Mouse (Mus musculus) E14TG2a.4 (cell line): Measurements from ENCODE around the gene Dok4.

Source experiments
- CTCF ChIP-seq: conservative IDR thresholded peaks from 2 replicates; pipeline ENCODE4 v1.5.1; 2014; ENCODE audit warnings: low read length
- NANOG ChIP-seq: IDR thresholded peaks from 2 replicates; pipeline ENCODE4 v1.6.1; 2014; ENCODE audit warnings: borderline replicate concordance, low read length, mixed read lengths
- POU5F1 ChIP-seq: IDR thresholded peaks from 2 replicates; pipeline ENCODE4 v1.6.1; 2014; ENCODE audit warnings: low read length, borderline replicate concordance

DNA sequence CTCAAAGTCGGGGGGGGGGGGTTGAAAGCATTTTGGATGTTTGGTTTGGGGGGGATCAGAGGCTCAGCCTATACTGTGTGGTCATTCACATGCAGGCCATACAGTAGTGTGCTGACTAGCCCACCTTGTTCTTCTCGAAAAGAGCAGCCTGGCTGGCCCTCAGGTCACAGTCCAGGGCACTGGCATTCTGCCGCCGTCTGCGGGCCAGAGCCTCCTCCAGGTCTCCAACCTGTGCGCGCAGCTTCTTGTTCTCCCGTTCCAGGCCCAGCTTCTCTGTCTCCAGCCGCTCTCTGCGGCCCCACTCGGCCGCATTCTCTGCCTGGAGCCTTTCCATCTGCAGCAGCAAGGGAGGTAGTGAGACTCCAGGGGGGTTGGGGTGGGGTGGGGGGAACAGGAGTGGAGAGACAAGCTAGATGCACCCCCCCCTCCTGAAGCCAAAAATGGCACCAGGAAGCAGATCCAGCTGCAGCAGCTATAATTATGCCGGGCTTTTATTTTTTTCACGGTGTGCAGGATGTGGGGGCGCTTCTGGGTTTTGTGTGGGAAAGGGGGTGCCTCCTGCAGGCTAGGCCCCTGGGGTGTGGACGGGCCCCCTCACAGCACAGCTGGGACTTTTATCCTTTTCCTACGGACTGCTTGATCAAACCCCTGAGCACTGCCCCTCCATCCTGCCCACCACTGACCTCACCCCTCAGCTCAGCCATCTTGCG lies 31.6 kb upstream of the Dok4 start:
- no peak for TF ChIP-seq CTCF
- TF ChIP-seq POU5F1: no peak
- TF ChIP-seq NANOG: no peak
